Mouse (Mus musculus): ENCODE measurements around the gene Rnf157. TPM values are rescaled to one million over a fixed set of nuclear protein-coding genes. Genes with fewer than 3 reads are reported as not detected.
A peak's percentile ranks its signal among the peaks of the same experiment; 100 is the strongest.
"Not testable (repeated sequence)": the region's sequence is repeated elsewhere in the genome, so short reads cannot be mapped to it uniquely, and the experiment has no call there.

Rnf157 gene
- polyA plus RNA-seq, 1 experiment from 2014 or later, result 16.9 TPM

DNA sequence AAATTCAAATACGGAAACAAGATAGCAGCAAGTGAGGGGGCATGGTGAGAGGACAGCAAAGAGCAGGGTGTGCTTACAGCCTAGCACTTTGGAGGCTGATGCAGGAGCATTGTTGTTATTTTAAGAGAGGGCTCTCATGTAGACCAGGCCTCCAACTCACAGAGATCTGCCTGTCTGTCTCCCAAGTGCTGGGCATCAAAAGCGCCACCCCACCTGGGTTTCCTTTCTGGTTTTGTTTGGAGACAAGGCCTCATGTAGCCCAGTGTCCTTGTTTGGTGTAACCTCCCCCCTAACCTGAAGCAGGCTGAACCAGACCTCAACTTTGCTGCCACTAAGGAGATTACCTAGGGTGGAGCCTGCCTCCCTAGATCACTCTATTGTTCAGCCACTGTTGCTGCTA is 9.7 kb upstream of the Rnf157 start:
- Histone ChIP-seq H3K27ac (no peak overlapping the region), H3K27me3 (ENCODE audit: insufficient read depth, poor library complexity, severe bottlenecking) (no peaks in the 10 kb centered on the region), H3K4me1 (replicated peaks) (peaks cover 27% of the 10 kb centered on the region), H3K9me3 (no peaks in the 10 kb centered on the region), H3K36me3 (no peaks in the 10 kb centered on the region), H3K4me3 (no peak overlapping the region)
- DNase-seq (ENCODE audit: low spot score), result no peak
- WGBS, result 78% methylated on average over 2 of the region's 2 CpGs

- 72% methylated on average over 6 of the region's 6 CpGs for WGBS
- H3K27me3 ChIP-seq (ENCODE audit: insufficient read depth, poor library complexity, severe bottlenecking), result no peaks in the 10 kb centered on the region
- H3K27ac ChIP-seq, result no peak overlapping the region
- no peak for DNase-seq (ENCODE audit: low spot score)
- no peak overlapping the region for H3K4me3 ChIP-seq
- peaks cover 29% of the 10 kb centered on the region for H3K4me1 ChIP-seq (replicated peaks)
- H3K36me3 ChIP-seq, result no peaks in the 10 kb centered on the region
- no peaks in the 10 kb centered on the region for H3K9me3 ChIP-seq
These were observed 8.3 kb upstream of the Rnf157 start for GRCm38 (mm10) chr11:116421102-116421501.

GRCm38 (mm10) chr11:116418841-116419462 is 6.1 kb upstream of the Rnf157 start:
- no peak overlapping the region for H3K4me3 ChIP-seq
- peaks cover 33% of the 10 kb centered on the region for H3K4me1 ChIP-seq (replicated peaks)
- no peaks in the 10 kb centered on the region for H3K36me3 ChIP-seq
- no peak for DNase-seq (ENCODE audit: low spot score)
- H3K9me3 ChIP-seq, result no peaks in the 10 kb centered on the region
- WGBS, result 79% methylated on average over 6 of the region's 6 CpGs
- H3K27me3 ChIP-seq (ENCODE audit: insufficient read depth, poor library complexity, severe bottlenecking), result peaks cover 9% of the 10 kb centered on the region
- peak overlapping the region; percentile 77 for H3K27ac ChIP-seq

DNA sequence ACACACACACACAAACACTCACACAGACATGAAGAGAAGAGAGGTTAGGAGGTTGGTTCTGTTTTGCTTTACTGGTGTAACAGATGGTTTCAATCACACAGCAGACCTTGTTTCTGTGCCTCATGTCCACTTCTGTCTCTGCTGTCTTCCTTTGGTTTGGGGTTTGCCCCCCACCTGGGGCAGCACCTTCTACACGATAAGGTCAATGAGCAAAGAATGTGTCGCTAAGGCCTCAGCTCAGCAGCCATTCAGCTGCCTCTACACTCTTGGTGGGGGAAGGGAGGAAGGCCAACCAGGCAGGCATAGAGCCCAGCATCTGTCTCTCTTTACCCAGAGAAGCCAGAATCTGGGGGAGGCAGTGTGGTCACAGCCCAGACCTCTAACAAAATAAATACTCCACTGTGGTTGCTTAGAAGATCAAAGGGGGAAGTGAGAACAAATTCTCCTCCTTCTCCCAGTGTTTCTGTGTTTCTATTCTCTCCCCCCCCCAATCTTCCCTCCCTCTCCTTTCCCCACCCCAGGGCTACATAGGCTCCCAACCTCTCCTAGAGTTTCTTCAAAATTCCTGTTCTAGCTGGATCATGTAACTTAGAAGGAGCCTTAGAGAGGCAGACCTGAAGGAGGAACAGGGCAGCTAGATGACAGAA is 5.5 kb upstream of the Rnf157 start:
- 20% methylated on average over 2 of the region's 2 CpGs for WGBS
- peak; percentile 73 for DNase-seq (ENCODE audit: low spot score)
- no peak overlapping the region for H3K4me3 ChIP-seq
- H3K4me1 ChIP-seq (replicated peaks), result peaks cover 36% of the 10 kb centered on the region
- no peaks in the 10 kb centered on the region for H3K9me3 ChIP-seq
- H3K27ac ChIP-seq, result peak overlapping the region; percentile 77
- H3K27me3 ChIP-seq (ENCODE audit: insufficient read depth, poor library complexity, severe bottlenecking), result peaks cover 15% of the 10 kb centered on the region
- H3K36me3 ChIP-seq, result no peaks in the 10 kb centered on the region

GRCm38 (mm10) chr11:116417054-116417453 is 4.2 kb upstream of the Rnf157 start:
- no peak overlapping the region for H3K4me3 ChIP-seq
- no peaks in the 10 kb centered on the region for H3K36me3 ChIP-seq
- no peak overlapping the region for H3K27ac ChIP-seq
- no peaks in the 10 kb centered on the region for H3K9me3 ChIP-seq
- DNase-seq (ENCODE audit: low spot score), result no peak
- peaks cover 48% of the 10 kb centered on the region for H3K4me1 ChIP-seq (replicated peaks)
- 92% methylated on average over 5 of the region's 5 CpGs for WGBS
- peaks cover 21% of the 10 kb centered on the region for H3K27me3 ChIP-seq (ENCODE audit: insufficient read depth, poor library complexity, severe bottlenecking)

GRCm38 (mm10) chr11:116416196-116416943 is 3.5 kb upstream of the Rnf157 start:
- no peak for DNase-seq (ENCODE audit: low spot score)
- no peaks in the 10 kb centered on the region for H3K36me3 ChIP-seq
- H3K9me3 ChIP-seq, result no peaks in the 10 kb centered on the region
- H3K27me3 ChIP-seq (ENCODE audit: insufficient read depth, poor library complexity, severe bottlenecking), result peaks cover 28% of the 10 kb centered on the region
- WGBS, result 74% methylated on average over 6 of the region's 6 CpGs
- no peak overlapping the region for H3K4me3 ChIP-seq
- H3K4me1 ChIP-seq (replicated peaks), result peaks cover 54% of the 10 kb centered on the region
- no peak overlapping the region for H3K27ac ChIP-seq

GRCm38 (mm10) chr11:116413631-116414022 is 795 bp upstream of the Rnf157 start:
- H3K36me3 ChIP-seq, result peaks cover 6% of the 10 kb centered on the region; the same call in 1 of the 2 replicates
- H3K27ac ChIP-seq, result peak overlapping the region; percentile 93
- DNase-seq (ENCODE audit: low spot score), result no peak

DNA sequence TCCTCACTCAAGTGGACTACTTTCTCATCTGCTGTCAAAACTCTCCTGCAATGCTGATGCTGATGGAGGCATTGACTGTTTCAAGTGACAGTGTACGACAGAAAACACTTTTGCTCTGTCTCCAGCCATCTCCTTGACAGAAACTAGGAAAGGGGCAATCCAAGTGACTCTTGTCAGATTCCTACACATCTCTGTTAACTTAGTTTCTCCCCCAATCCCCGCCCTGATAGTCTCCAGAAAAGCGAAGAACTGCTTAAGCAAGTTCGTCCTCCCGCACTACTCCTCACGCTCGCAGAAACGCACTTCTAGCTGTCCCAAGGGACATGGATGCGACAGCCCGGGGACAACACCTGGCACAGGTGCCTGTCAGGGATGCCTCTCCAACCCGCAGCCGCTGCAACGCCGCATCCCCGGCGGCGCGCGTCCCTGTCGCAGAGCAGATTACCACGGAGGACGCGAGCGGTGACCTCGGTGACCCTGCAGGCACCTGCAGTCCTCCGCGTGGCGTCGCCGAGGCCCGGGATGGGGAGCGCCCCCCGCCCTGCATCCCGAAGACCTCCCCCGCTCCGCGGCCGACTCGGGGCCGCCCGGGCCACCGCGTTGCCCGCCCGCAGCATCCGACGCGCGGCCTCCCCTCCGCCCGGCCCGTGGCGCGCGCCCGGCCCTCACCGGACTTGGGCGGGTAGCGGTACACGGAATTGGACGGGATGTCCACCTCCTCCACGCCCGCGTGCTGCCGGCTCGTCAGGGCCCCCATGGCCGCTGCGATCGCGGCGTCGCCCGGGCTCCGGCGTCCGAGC is 604 bp downstream of the Rnf157 start:
- Histone ChIP-seq H3K27ac (peak overlapping the region; percentile 93), H3K36me3 (peaks cover 6% of the 10 kb centered on the region; the same call in 1 of the 2 replicates), H3K9me3 (no peaks in the 10 kb centered on the region), H3K27me3 (ENCODE audit: insufficient read depth, poor library complexity, severe bottlenecking) (peaks cover 37% of the 10 kb centered on the region), H3K4me1 (replicated peaks) (peaks cover 34% of the 10 kb centered on the region), H3K4me3 (peak overlapping the region; percentile 84)
- under 1% methylated on average over 76 of the region's 76 CpGs for WGBS
- DNase-seq (ENCODE audit: low spot score), result peak; percentile 51

More at GRCm38 (mm10) chr11:116413631-116414022, 795 bp upstream of the Rnf157 start:
- Histone ChIP-seq H3K4me3 (peak overlapping the region; percentile 84), H3K27me3 (ENCODE audit: insufficient read depth, poor library complexity, severe bottlenecking) (peaks cover 37% of the 10 kb centered on the region), H3K4me1 (replicated peaks) (peaks cover 43% of the 10 kb centered on the region), H3K9me3 (no peaks in the 10 kb centered on the region)
- 88% methylated on average over 4 of the region's 4 CpGs for WGBS

DNA sequence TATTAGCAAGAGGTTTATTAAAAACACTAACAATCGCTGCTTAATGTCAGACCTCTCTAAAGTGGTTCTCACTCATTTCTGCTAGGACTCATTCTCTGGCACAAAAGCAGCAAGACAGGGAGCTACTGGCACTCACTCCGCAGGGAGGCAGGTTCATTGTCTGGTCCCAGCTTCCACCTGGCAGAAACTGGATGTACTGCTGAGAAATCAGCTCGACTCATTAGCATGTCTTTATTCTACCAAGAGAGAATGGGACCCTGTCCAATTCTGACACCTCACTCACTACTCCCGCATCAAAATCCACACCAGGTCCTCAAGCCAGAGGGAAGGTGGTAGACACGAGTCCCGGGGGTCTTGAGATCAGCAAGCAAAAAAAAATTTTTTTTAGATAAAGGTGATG is 1.2 kb downstream of the Rnf157 start:
- 7% methylated on average over 6 of the region's 6 CpGs for WGBS
- peaks cover 34% of the 10 kb centered on the region for H3K4me1 ChIP-seq (replicated peaks)

DNA sequence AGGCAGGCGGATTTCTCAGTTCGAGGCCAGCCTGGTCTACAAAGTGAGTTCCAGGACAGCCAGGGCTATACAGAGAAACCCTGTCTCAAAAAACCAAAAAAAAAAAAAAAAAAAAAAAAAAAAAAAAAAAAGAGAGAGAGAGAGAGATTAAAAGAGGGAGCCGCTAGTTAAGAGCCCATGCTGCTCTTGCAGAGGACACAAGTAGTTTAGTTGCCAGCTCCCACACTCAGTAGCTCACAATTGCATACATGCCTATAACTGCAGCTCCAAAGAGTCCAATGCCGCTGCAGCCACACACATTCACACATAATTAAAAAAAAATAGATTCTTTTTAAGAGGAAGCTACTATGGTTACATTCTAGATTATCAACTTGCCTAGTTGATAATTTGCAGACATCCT is 2.4 kb downstream of the Rnf157 start:
- DNase-seq (ENCODE audit: low spot score); H3K9me3 ChIP-seq; H3K4me3 ChIP-seq; H3K27ac ChIP-seq: not testable (repeated sequence)
- H3K36me3 ChIP-seq, result peaks cover 10% of the 10 kb centered on the region; the same call in 1 of the 2 replicates
- H3K4me1 ChIP-seq (replicated peaks), result peaks cover 28% of the 10 kb centered on the region
- H3K27me3 ChIP-seq (ENCODE audit: insufficient read depth, poor library complexity, severe bottlenecking), result peaks cover 37% of the 10 kb centered on the region
- 88% methylated on average over 4 of the region's 4 CpGs for WGBS

More for the DNA sequence above, 1.2 kb downstream of the Rnf157 start:
- H3K9me3 ChIP-seq, result no peaks in the 10 kb centered on the region
- peak overlapping the region; percentile 84 for H3K4me3 ChIP-seq
- no peak for DNase-seq (ENCODE audit: low spot score)
- H3K27me3 ChIP-seq (ENCODE audit: insufficient read depth, poor library complexity, severe bottlenecking), result peaks cover 37% of the 10 kb centered on the region
- peaks cover 6% of the 10 kb centered on the region; the same call in 1 of the 2 replicates for H3K36me3 ChIP-seq
- 0 out of 2 replicates have a peak overlapping the region, but pooled peaks have one; percentile 29 for H3K27ac ChIP-seq

DNA sequence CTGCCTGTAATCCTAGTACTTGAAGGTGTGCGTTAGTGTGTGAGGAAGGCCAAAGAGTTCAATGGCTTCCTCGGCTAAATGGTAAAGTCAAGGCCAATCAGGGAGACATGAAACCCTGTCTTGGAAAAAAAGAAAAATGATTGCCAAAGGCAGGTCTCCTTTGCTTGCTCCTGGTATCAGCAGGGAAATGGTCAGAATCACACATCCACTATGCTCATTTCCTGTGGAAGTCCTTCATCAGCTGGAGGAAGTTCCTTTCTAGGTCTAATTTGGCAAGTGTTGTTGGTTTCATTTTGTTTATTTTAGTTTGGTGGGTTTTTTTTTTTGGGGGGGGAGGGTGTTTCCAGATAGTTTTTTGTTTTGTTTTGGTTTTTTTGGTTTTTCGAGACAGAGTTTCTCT is 3.8 kb downstream of the Rnf157 start:
- WGBS, result 89% methylated on average over 3 of the region's 3 CpGs

DNA sequence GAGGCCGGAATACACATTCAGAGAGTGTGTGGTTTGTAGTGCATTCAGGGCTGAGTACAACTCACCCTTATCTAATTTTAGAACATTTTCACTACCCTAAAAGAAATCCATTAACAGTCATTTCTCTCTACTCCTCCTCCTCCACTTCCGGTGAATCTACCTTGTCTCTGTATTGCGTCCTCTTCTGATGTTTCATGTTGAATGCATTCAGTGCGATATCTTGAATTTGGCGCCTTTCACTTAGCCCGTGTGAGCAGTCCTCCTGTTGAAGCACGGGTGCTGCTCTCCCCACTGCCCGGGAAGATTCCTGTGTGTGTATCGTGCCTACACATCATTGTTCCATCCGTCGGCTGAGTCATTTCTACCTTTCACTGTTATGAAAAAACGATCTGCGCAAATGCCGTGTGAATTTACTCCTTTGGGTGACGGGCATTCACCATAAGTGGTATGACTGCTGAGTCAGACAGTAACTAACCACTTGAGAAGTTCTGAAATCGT is 6.6 kb downstream of the Rnf157 start:
- no peak for DNase-seq (ENCODE audit: low spot score)
- 94% methylated on average over 16 of the region's 16 CpGs for WGBS
- no peak overlapping the region for H3K27ac ChIP-seq
- H3K36me3 ChIP-seq, result peaks cover 28% of the 10 kb centered on the region
- H3K4me1 ChIP-seq (replicated peaks), result peaks cover 6% of the 10 kb centered on the region
- peaks cover 8% of the 10 kb centered on the region for H3K27me3 ChIP-seq (ENCODE audit: insufficient read depth, poor library complexity, severe bottlenecking)
- H3K4me3 ChIP-seq, result no peak overlapping the region
- no peaks in the 10 kb centered on the region for H3K9me3 ChIP-seq

More for the DNA sequence above, 3.8 kb downstream of the Rnf157 start:
- Histone ChIP-seq H3K4me3 (no peak overlapping the region), H3K27me3 (ENCODE audit: insufficient read depth, poor library complexity, severe bottlenecking) (peaks cover 28% of the 10 kb centered on the region), H3K4me1 (replicated peaks) (peaks cover 28% of the 10 kb centered on the region), H3K9me3 (no peaks in the 10 kb centered on the region), H3K27ac (no peak overlapping the region), H3K36me3 (peaks cover 15% of the 10 kb centered on the region)
- no peak for DNase-seq (ENCODE audit: low spot score)

All from hindbrain, embryonic 10.5 days (tissue).